Mouse (Mus musculus) adrenal gland, postnatal 36 days (tissue): ENCODE measurements around the gene Stoml3. TPM values are rescaled to one million over a fixed set of nuclear protein-coding genes. Genes with fewer than 3 reads are reported as not detected.

Source experiments
- DNase-seq, 2 experiments: peaks; one replicate each; pipeline ENCODE4 v3.0.0; 2021; ENCODE audit warnings: mixed read lengths in 1 of 2
- long read RNA-seq, 2 experiments: library from polyadenylated mRNA; stranded (forward); transcript quantifications; one replicate each; pipeline ENCODE4 v2.0.0; 2021; ENCODE audit warnings: borderline sequencing depth in 2 of 2
- total RNA-seq, 2 experiments: library from RNA; stranded (reverse); gene quantifications; 2 replicates each; pipeline ENCODE4 v1.2.3; 2021

The Stoml3 gene
- not detected for total RNA-seq
- long read RNA-seq, experiment 1, result 0 reads
- long read RNA-seq, experiment 2, result 0 reads

DNA sequence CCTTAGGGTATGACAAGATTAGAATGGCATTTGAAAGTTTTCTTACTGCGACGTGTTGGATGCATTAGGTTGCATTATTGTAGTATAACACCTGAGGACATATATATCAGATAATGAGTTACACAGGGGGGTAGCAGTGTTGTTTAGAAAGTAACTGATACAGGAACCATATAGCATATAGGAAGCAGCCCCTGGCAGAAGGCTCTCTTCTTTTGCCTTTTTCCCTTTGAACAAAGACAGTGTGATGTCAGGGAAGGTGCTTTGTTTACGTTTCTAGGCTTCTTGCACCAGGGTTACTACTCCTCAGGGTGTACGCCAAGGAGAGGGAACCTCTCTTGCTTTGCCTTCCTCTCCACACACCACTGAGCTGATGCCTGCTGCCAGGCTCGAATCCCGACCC is at the start of gene Stoml3:
Stoml3 (plus strand) TSS at position 301 of the 400 bp plus-strand sequence.
- DNase-seq, result no peak

- no peak for DNase-seq
Observed at GRCm38 (mm10) chr3:53445540-53445939, 42.9 kb upstream of the Stoml3 start.

DNA sequence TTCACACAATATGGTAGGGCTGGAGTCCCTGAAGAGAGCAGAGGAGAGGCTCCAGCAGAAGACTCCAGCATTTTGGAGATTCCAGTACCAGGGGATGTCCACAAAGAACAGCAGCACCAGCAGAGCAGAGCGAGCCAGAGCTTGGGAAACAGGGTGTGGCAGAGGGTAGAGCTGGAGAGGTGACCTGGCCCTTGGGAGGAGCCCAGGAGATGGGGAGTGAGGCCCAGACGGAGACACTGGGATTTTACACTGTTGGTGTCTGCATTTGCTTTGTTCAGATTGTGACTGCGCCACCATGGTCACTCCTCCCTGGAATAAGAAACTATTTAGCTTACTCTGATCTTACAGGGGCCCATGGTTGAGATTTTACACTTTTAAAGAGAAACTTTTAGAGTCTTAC is 41.7 kb upstream of the Stoml3 start:
- DNase-seq, result no peak

DNA sequence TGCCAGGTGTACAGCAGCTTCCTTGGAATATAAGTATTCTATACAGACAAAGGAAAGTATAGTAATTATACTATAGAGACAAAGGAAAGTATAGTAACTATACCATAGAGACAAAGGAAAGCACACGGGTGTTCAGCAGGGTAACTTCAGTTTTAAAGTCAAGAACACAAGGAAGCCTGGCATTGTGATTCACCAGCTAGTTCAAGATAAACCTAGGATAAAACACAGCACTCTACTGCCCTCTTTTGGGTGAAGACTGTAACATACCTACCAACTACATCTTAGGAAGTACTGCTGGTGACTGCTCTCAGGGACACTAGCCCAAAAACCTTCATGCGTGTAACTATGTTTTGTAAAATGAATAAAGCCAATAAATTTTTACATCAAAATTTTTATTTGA is 40.2 kb upstream of the Stoml3 start:
- peak in 1 of 2 experiments; percentile 39 for DNase-seq

DNA sequence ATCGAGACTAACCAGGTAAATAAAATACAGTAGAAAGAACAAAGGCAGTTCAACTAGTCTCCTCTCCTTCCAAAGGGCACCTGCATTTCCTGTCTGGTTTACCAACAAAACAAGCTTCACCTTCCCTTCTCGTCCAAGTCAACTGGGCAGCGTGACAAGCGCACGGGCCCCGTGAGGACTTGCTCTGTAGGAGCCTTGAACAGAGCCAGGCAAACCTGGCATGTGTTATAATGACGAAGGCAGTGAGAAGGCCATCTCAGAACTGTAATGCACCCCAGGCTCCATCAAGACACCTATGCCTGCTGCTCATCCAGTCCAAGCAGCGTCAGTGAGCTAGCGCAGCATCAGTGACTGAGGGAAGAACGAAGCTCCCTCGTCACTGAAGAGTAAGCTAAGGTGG is 37.8 kb upstream of the Stoml3 start:
- no peak for DNase-seq

- no peak for DNase-seq
Observed at GRCm38 (mm10) chr3:53452351-53452750, 36.1 kb upstream of the Stoml3 start.

GRCm38 (mm10) chr3:53453346-53453745 is 35.1 kb upstream of the Stoml3 start:
- DNase-seq, result no peak

DNA sequence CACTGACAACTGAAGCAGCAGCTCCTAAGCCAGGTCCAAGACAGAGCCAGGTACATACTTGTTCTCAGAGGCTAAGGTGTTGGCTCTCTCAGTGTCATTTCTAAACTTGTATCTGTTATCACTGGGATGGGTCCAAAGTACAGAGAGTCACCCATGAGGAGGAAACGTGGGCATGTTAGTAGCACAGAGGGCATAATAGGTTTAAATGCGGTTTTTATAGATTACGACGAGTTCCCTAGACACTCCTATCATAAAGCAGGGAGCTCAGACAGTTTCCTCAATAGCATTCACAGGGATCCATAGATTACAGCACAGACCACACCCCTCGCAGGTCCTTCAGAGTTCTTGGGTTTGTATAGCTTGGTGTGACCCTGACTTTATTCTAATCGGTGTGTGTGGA is 34.4 kb upstream of the Stoml3 start:
- no peak for DNase-seq

GRCm38 (mm10) chr3:53454561-53454960 is 33.9 kb upstream of the Stoml3 start:
- DNase-seq, result no peak

GRCm38 (mm10) chr3:53454984-53455383 is 33.5 kb upstream of the Stoml3 start:
- no peak for DNase-seq

- DNase-seq, result no peak
Observed at GRCm38 (mm10) chr3:53457750-53458149, 30.7 kb upstream of the Stoml3 start.

GRCm38 (mm10) chr3:53460106-53460505 is 28.3 kb upstream of the Stoml3 start:
- DNase-seq, result no peak

DNA sequence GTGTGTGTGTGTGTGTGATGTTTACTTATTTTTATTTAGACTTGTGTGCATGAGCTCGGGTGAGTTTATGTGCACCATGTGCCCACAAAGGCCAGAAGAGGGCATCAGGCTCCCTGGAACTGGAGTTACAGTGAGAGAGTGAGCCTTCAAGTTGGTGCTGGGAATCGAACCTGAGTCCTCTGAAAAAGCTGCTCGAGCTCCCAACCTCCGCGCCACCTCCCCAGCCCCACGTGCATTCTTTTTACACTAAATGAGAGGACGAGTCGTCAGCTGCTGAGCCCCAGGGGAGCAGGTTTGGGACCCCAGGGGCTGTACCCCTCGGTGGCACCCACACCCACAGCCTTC is 25.8 kb upstream of the Stoml3 start:
- DNase-seq, result no peak

- DNase-seq, result peak; percentile 96 to 97
Observed at GRCm38 (mm10) chr3:53463046-53463764, 25.2 kb upstream of the Stoml3 start, which contains the start of the genes Nhlrc3 and Proser1. Gene Nhlrc3, minus strand, starts transcription at chr3:53463332. Gene Proser1, plus strand, starts transcription at chr3:53463666.

- no peak for DNase-seq
Observed at GRCm38 (mm10) chr3:53463765-53464114, 24.7 kb upstream of the Stoml3 start.

GRCm38 (mm10) chr3:53464146-53464698 is 24.2 kb upstream of the Stoml3 start:
- no peak for DNase-seq

DNA sequence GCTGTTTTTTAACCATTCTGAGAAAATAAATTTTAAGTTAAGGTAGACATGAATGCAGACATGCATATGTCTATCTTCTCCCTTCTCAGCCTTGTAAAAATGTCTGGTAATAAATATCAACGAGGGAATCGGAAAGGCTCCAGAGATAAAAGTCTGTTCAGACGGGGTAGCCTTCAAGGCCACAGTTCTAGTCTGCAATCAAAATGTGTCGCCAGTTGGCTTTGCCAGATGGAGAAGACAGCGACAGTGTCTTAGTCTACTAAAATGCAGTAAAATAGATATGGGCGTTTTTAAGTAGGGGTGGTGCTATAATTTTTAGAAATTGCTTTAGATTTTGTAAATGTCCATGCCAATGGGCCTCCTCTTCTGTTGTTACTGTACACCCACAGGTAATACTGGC is 23.1 kb upstream of the Stoml3 start:
- DNase-seq, result no peak

DNA sequence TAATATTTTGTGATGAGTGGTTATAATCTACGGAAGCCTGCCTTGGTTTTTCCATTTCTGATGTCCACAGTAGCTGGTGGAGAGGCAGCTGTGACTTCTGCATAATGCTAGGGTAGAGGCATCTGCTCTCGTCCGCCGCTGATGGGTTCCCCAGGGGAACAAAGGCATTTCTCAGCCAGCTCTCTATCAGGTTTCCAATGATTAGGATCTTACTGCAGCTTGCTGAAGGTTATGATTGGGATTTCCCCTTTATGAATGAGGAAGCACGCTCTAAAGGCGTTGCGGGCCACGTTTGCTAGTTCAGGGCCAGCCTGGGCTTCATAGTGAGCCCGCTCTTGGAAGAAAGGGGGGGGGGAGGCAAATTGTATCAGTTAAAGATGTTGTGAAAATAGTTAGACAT is 22.0 kb upstream of the Stoml3 start:
- no peak for DNase-seq

- peak; percentile 52 to 55 for DNase-seq
Observed at GRCm38 (mm10) chr3:53467356-53467755, 21.1 kb upstream of the Stoml3 start.

- no peak for DNase-seq
Observed at GRCm38 (mm10) chr3:53469650-53470049, 18.8 kb upstream of the Stoml3 start.

- DNase-seq, result no peak
Observed at GRCm38 (mm10) chr3:53472061-53472460, 16.4 kb upstream of the Stoml3 start.

DNA sequence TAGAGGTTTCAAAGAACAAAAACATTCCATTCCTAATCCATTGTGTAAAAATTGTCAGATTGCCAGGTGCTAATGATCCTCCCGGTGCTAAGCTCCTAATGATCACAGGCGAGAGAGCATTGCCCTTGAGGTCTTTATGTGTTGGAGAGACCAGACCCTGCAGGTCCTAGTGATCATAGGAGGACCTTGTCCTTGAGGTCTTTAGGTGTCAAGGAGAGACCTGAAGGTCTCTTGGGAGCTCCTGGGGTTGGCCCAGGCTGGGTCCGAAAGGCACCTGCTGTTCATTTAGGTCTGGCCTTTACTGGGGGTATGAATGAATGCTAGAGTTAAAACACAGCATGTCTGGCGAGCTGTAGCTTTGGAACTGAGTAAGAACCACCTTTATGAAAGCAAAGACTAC is 14.3 kb upstream of the Stoml3 start:
- no peak for DNase-seq

DNA sequence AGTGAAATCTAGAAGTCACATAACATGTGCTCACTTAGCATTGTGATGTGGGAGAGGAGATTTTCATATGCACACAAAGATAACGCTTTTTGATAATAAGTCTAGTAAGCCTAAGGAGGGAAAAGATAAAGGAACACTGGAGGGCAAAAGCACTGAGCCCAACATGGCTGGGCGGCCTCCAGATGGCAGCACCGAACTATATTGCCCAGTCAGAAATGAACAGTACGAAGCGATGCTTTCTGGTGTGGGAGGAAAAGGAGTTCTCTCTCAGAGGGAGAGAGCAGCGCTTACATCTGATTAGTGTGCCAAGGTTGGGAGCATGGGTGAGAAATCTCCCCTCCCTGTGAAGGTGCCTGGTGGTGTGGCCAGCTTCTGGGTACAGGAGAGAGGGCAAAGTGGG is 12.6 kb upstream of the Stoml3 start:
- DNase-seq, result peak; percentile 34 to 51

GRCm38 (mm10) chr3:53477468-53477867 is 11.0 kb upstream of the Stoml3 start:
- no peak for DNase-seq
